Mouse (Mus musculus) T-helper 1 cell (primary cell): ENCODE measurements around the gene Pnkd.

Experiments used
- in situ Hi-C: fragments of 300-600 bp; cut with MboI, MseI; formaldehyde crosslinking; loops from one replicate; pipeline ENCODE4 v1.15.1; 2025; ENCODE audit warnings: high pct_unique_total_duplicates

Gene Pnkd

GRCm38 (mm10) chr1:74357531-74357930, 72.8 kb downstream of the Pnkd start:
- in situ Hi-C loops: no loop called here

GRCm38 (mm10) chr1:74359952-74360517, 75.3 kb downstream of the Pnkd start:
- in situ Hi-C loops: no loop called here

- in situ Hi-C loops: no loop called here
Observed at GRCm38 (mm10) chr1:74361812-74362211, 77.1 kb downstream of the Pnkd start, which contains the start of gene Catip. TSS of gene Catip (plus strand) at chr1:74362108.

GRCm38 (mm10) chr1:74362325-74363229, 77.8 kb downstream of the Pnkd start:
- in situ Hi-C loops: no loop called here

- in situ Hi-C loops: no loop called here
Observed at GRCm38 (mm10) chr1:74363437-74363836, 78.7 kb downstream of the Pnkd start.

GRCm38 (mm10) chr1:74364270-74364669, 79.5 kb downstream of the Pnkd start:
- in situ Hi-C loops: no loop called here

GRCm38 (mm10) chr1:74367886-74368645, 83.3 kb downstream of the Pnkd start:
- in situ Hi-C loops: no loop called here

GRCm38 (mm10) chr1:74370040-74370439, 85.3 kb downstream of the Pnkd start:
- in situ Hi-C loops: no loop called here

GRCm38 (mm10) chr1:74373372-74373771, 88.6 kb downstream of the Pnkd start:
- in situ Hi-C loops: no loop called here

GRCm38 (mm10) chr1:74374980-74375379, 90.2 kb downstream of the Pnkd start, which contains the start of gene Slc11a1:
TSS of gene Slc11a1 (plus strand) at chr1:74375195.
- in situ Hi-C loops: no loop called here

- in situ Hi-C loops: no loop called here
Observed at GRCm38 (mm10) chr1:74375561-74375960, 90.8 kb downstream of the Pnkd start.

- in situ Hi-C loops: no loop called here
Observed at GRCm38 (mm10) chr1:74376396-74376795, 91.7 kb downstream of the Pnkd start.

GRCm38 (mm10) chr1:74379058-74379504, 94.4 kb downstream of the Pnkd start:
- in situ Hi-C loops: no loop called here

GRCm38 (mm10) chr1:74380484-74380883, 95.8 kb downstream of the Pnkd start:
- in situ Hi-C loops: loop anchor here (5.0 kb wide), 1 partner anchor 83 kb away; no protein-coding TSS in a partner anchor

GRCm38 (mm10) chr1:74381588-74382021, 96.9 kb downstream of the Pnkd start:
- in situ Hi-C loops: loop anchor here (5.0 kb wide), 1 partner anchor 84 kb away; no protein-coding TSS in a partner anchor

GRCm38 (mm10) chr1:74383385-74383784, 98.7 kb downstream of the Pnkd start:
- in situ Hi-C loops: loop anchor here (5.0 kb wide), 1 partner anchor 86 kb away; no protein-coding TSS in a partner anchor

- in situ Hi-C loops: loop anchor here (5.0 kb wide), 1 partner anchor 87 kb away; no protein-coding TSS in a partner anchor
Observed at GRCm38 (mm10) chr1:74384525-74384924, 99.8 kb downstream of the Pnkd start.

GRCm38 (mm10) chr1:74385064-74385463, 100.3 kb downstream of the Pnkd start:
- in situ Hi-C loops: no loop called here

GRCm38 (mm10) chr1:74385531-74385930, 100.8 kb downstream of the Pnkd start:
- in situ Hi-C loops: no loop called here

GRCm38 (mm10) chr1:74386363-74386713, 101.6 kb downstream of the Pnkd start:
- in situ Hi-C loops: no loop called here

- in situ Hi-C loops: no loop called here
Observed at GRCm38 (mm10) chr1:74386714-74387385, 102.1 kb downstream of the Pnkd start.
